Mouse (Mus musculus) liver, embryonic 14.5 days (tissue): ENCODE measurements around the gene Tipin. TPM values are rescaled to one million over a fixed set of nuclear protein-coding genes. Genes with fewer than 3 reads are reported as not detected.
A peak's percentile ranks its signal among the peaks of the same experiment; 100 is the strongest.

Experiments used
- ATAC-seq: fragments of 200-750 bp; cut with Nextera tagmentation; 2 replicates; pipeline ENCODE4 v1.8.0; 2017; ENCODE audit warnings: moderate number of reproducible peaks, mild to moderate bottlenecking, moderate library complexity; ENCODE audit not compliant: insufficient read depth
- DNase-seq, 3 experiments: peaks; one replicate each; pipeline ENCODE4 v3.0.0-alpha.2; 2012 to 2013; ENCODE audit warnings: low read depth in 3 of 3, low spot score in 3 of 3
- H3K27ac ChIP-seq: fragments of 300-500 bp; sonication (generic); 2 replicates; pipeline ENCODE4 v1.5.1; 2014; ENCODE audit warnings: moderate library complexity, mild to moderate bottlenecking, control low read depth, inconsistent platforms
- H3K27me3 ChIP-seq: fragments of 300-500 bp; sonication (generic); 2 replicates; pipeline ENCODE4 v1.6.1; 2014; ENCODE audit warnings: mild to moderate bottlenecking, low read length, moderate library complexity; ENCODE audit not compliant: control insufficient read depth, insufficient read depth
- H3K36me3 ChIP-seq: fragments of 300-500 bp; sonication (generic); replicated peaks from 2 replicates; pipeline ENCODE4 v1.6.1; 2014; ENCODE audit warnings: low read depth; ENCODE audit not compliant: control insufficient read depth, insufficient read depth
- H3K4me1 ChIP-seq, 2 experiments: fragments of 200-500 bp in 1 of 2; fragments of 300-500 bp in 1 of 2; sonication (generic) in 1 of 2; replicated peaks; 2 replicates each; pipeline ENCODE4 v1.6.1; 2012 to 2014; ENCODE audit warnings: antibody characterized with exemption in 1 of 2, inconsistent platforms in 1 of 2, low read length in 1 of 2; ENCODE audit not compliant: control insufficient read depth in 2 of 2, insufficient read depth in 2 of 2
- H3K4me2 ChIP-seq: fragments of 300-500 bp; sonication (generic); 2 replicates; pipeline ENCODE4 v1.6.1; 2014; ENCODE audit warnings: low read depth, mild to moderate bottlenecking, control low read depth, moderate library complexity
- H3K4me3 ChIP-seq, 2 experiments: fragments of 200-500 bp in 1 of 2; fragments of 300-500 bp in 1 of 2; sonication (generic) in 1 of 2; 2 replicates each; pipeline ENCODE4 v1.5.1; 2012 to 2014; ENCODE audit warnings: low read depth in 2 of 2, low read length in 2 of 2, mild to moderate bottlenecking in 2 of 2, control low read depth in 1 of 2, inconsistent platforms in 1 of 2, moderate library complexity in 1 of 2; ENCODE audit not compliant: insufficient read depth in 1 of 2
- H3K9ac ChIP-seq: fragments of 300-500 bp; sonication (generic); replicated peaks from 2 replicates; pipeline ENCODE4 v1.6.1; 2014; ENCODE audit warnings: mild to moderate bottlenecking, control low read depth, moderate library complexity
- H3K9me3 ChIP-seq: fragments of 300-500 bp; sonication (generic); 2 replicates; pipeline ENCODE4 v1.6.1; 2016; ENCODE audit warnings: low read length, mixed read lengths; ENCODE audit not compliant: control insufficient read depth
- CTCF ChIP-seq: IDR thresholded peaks from 2 replicates; pipeline ENCODE4 v1.5.1; 2016; ENCODE audit warnings: antibody characterized with exemption, low read depth, control low read depth
- EP300 ChIP-seq: IDR thresholded peaks from 2 replicates; pipeline ENCODE4 v1.6.1; 2016; ENCODE audit warnings: antibody characterized with exemption, low read depth
- WGBS: fragments of 180-500 bp; shearing (Covaris S2); extraction: QIAGEN DNeasy Blood & Tissue Kit; methylation state at CpG from one replicate; pipeline ENCODE4 v1.1.7; 2014; ENCODE audit not compliant: insufficient replicate concordance; 5-methylcytosine and 5-hydroxymethylcytosine counted together
- polyA plus RNA-seq, 2 experiments: library from polyadenylated mRNA; depleted of rRNA in 1 of 2; stranded (reverse) in 1 of 2; unstranded in 1 of 2; fragments of >200 nt; fragmentation: Nextera tagmentation in 1 of 2; extraction: Ambion mirVana in 1 of 2; gene quantifications; 2 replicates each; pipeline versions ENCODE4 v1.2.1 to v1.2.3; 2012 to 2014

The Tipin gene
- polyA plus RNA-seq, 2 experiments, result 121 to 241 TPM

GRCm38 (mm10) chr9:64250111-64250730 lies 31.2 kb upstream of the Tipin start:
- Histone ChIP-seq H3K9ac (no peak overlapping the region), H3K4me1 (peaks cover 9 to 12% of the 10 kb centered on the region in 2 experiments), H3K9me3 (no peaks in the 10 kb centered on the region), H3K4me2 (no peak overlapping the region), H3K36me3 (no peaks in the 10 kb centered on the region; the same call in 1 of the 2 replicates), H3K27me3 (no peaks in the 10 kb centered on the region), H3K27ac (no peak overlapping the region), H3K4me3 (no peak overlapping the region)
- DNase-seq (no peak), ATAC-seq (no peak)
- TF ChIP-seq EP300 (no peak), CTCF (no peak)

GRCm38 (mm10) chr9:64252591-64253020 lies 28.8 kb upstream of the Tipin start:
- H3K36me3 ChIP-seq, result no peaks in the 10 kb centered on the region
- H3K4me3 ChIP-seq, result peak overlapping the region; percentile 82 to 94
- DNase-seq (no peak), ATAC-seq (no peak)
- under 1% methylated on average over 16 of the region's 16 CpGs for WGBS
- no peak for TF ChIP-seq EP300
- H3K27ac ChIP-seq, result peak overlapping the region; percentile 76; the same call in 1 of the 2 replicates
- H3K4me2 ChIP-seq, result peak overlapping the region; percentile 98
- H3K9me3 ChIP-seq, result no peaks in the 10 kb centered on the region
- H3K4me1 ChIP-seq, result peaks cover 9 to 12% of the 10 kb centered on the region in 2 experiments
- H3K27me3 ChIP-seq, result no peaks in the 10 kb centered on the region
- peak overlapping the region; percentile 86 for H3K9ac ChIP-seq

GRCm38 (mm10) chr9:64253021-64253904 lies 28.1 kb upstream of the Tipin start, which contains the start of gene Map2k1:
Gene Map2k1, minus strand, starts transcription at chr9:64253631.
- peak within 1 kb of the TSS; percentile 86 for H3K9ac ChIP-seq
- ATAC-seq (peak; percentile 93), DNase-seq (peak; percentile 98 to 99 (median 98))
- 0% methylated on average over 86 of the region's 89 CpGs for WGBS
- TF ChIP-seq CTCF (peak; percentile 95), EP300 (no peak)
- H3K27me3 ChIP-seq, result no peaks in the 10 kb centered on the region
- peaks cover 9 to 12% of the 10 kb centered on the region in 2 experiments for H3K4me1 ChIP-seq
- peak within 1 kb of the TSS; percentile 98 for H3K4me2 ChIP-seq
- no peaks in the 10 kb centered on the region for H3K36me3 ChIP-seq
- H3K27ac ChIP-seq, result peak within 1 kb of the TSS; percentile 76
- H3K9me3 ChIP-seq, result no peaks in the 10 kb centered on the region
- peak within 1 kb of the TSS; percentile 82 to 94 for H3K4me3 ChIP-seq

DNA sequence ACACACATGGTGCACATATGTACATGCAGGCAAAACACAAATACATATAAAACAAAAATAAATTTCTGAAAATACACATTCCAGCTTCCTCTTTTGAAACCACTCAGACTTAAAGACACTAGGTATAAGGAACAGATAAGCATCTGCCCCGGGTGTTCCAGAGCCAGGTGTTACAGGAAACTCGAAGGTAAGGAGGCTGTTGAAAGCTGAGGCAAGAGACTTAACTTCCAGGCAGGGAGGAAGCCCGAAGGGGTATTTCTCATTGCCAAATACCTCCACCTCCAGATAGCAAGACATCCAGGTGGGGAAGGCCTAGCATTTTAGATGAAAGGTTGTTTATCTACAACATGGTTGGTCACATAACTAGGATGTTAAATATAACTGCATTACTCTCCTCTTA lies 26.0 kb upstream of the Tipin start:
- H3K4me3 ChIP-seq, result no peak overlapping the region
- WGBS, result 47% methylated on average over 3 of the region's 3 CpGs
- H3K27me3 ChIP-seq, result no peaks in the 10 kb centered on the region
- TF ChIP-seq CTCF (no peak), EP300 (no peak)
- DNase-seq, result no peak
- H3K9me3 ChIP-seq, result no peaks in the 10 kb centered on the region
- H3K36me3 ChIP-seq, result no peaks in the 10 kb centered on the region
- no peak overlapping the region for H3K27ac ChIP-seq
- ATAC-seq, result no peak
- H3K4me2 ChIP-seq, result no peak overlapping the region
- peaks cover 8 to 9% of the 10 kb centered on the region in 2 experiments for H3K4me1 ChIP-seq
- H3K9ac ChIP-seq, result no peak overlapping the region

DNA sequence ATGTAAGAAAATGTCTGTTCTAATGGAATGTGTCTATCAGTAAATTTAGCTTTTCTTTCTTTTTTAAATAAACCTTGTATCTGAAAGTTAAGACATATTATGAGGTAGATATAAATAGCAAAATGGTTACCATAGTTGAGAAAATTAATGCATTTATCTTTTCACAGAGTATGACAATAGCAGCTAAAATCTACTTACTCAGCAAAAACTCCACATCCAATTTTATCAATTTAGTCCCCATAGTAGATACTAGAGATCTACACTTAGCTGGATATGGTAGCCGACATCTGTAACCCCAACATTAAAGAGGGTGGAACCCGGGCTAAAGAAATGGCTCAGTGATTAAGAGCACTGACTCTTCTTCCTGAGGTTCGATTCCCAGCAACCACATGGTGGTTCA lies 25.2 kb upstream of the Tipin start:
- H3K9me3 ChIP-seq, result no peaks in the 10 kb centered on the region
- no peaks in the 10 kb centered on the region for H3K27me3 ChIP-seq
- H3K36me3 ChIP-seq, result no peaks in the 10 kb centered on the region
- H3K4me2 ChIP-seq, result no peak overlapping the region
- TF ChIP-seq EP300, result no peak
- TF ChIP-seq CTCF, result no peak
- no peak for ATAC-seq
- H3K4me3 ChIP-seq, result no peak overlapping the region
- no peak for DNase-seq
- peaks cover 8 to 9% of the 10 kb centered on the region in 2 experiments for H3K4me1 ChIP-seq
- no peak overlapping the region for H3K9ac ChIP-seq
- H3K27ac ChIP-seq, result no peak overlapping the region
- 71% methylated on average over 3 of the region's 3 CpGs for WGBS
